Mouse (Mus musculus) brain, embryonic 14.5 days (tissue): ENCODE data around the gene Serhl. TPM values are rescaled to one million over a fixed set of nuclear protein-coding genes. Genes with fewer than 3 reads are reported as not detected.
"Not testable (repeated sequence)": the region's sequence is repeated elsewhere in the genome, so short reads cannot be mapped to it uniquely, and the experiment has no call there.

ENCODE experiments used
- DNase-seq: peaks from one replicate; pipeline ENCODE4 v3.0.0-alpha.2; 2011; ENCODE audit warnings: low read depth
- CTCF ChIP-seq: fragments of 200-500 bp; IDR thresholded peaks from 2 replicates; pipeline ENCODE4 v1.5.1; 2012; ENCODE audit warnings: inconsistent platforms, mild to moderate bottlenecking, moderate library complexity, borderline replicate concordance; ENCODE audit not compliant: insufficient read depth, insufficient read length; ENCODE audit errors: extremely low read depth
- POLR2A ChIP-seq: fragments of 200-500 bp; IDR thresholded peaks from 2 replicates; pipeline ENCODE4 v1.6.1; 2012; ENCODE audit warnings: mild to moderate bottlenecking, inconsistent platforms, borderline replicate concordance; ENCODE audit not compliant: poor library complexity, insufficient read depth, insufficient read length, severe bottlenecking; ENCODE audit errors: extremely low read depth
- polyA plus RNA-seq: library from polyadenylated mRNA; depleted of rRNA; stranded (reverse); fragments of >200 nt; gene quantifications from 2 replicates; pipeline ENCODE4 v1.2.3, GENCODE M21; 2012

Serhl gene
- polyA plus RNA-seq, 1 experiment = 7.6 TPM

GRCm38 (mm10) chr15:83057533-83057932, 31.8 kb upstream of the Serhl start:
- TF ChIP-seq POLR2A = no peak
- TF ChIP-seq CTCF = peak; percentile 32; the same call in 1 of the 2 replicates
- DNase-seq = no peak

GRCm38 (mm10) chr15:83059233-83059660, 30.1 kb upstream of the Serhl start:
- DNase-seq = peak; percentile 84
- no peak for TF ChIP-seq POLR2A
- TF ChIP-seq CTCF = no peak

- no peak for DNase-seq
- TF ChIP-seq CTCF (no peak), POLR2A (no peak)
These were observed 27.6 kb upstream of the Serhl start for GRCm38 (mm10) chr15:83061689-83062088.

- DNase-seq = not testable (repeated sequence)
These were observed 26.7 kb upstream of the Serhl start for GRCm38 (mm10) chr15:83062582-83062981.

GRCm38 (mm10) chr15:83065543-83065942, 23.8 kb upstream of the Serhl start:
- DNase-seq = peak; percentile 82
- TF ChIP-seq POLR2A (no peak), CTCF (no peak)

GRCm38 (mm10) chr15:83068270-83068669, 21.0 kb upstream of the Serhl start:
- no peak for TF ChIP-seq CTCF
- no peak for TF ChIP-seq POLR2A
- DNase-seq = no peak

- TF ChIP-seq CTCF (no peak), POLR2A (no peak)
- peak; percentile 81 for DNase-seq
These were observed 18.4 kb upstream of the Serhl start for GRCm38 (mm10) chr15:83070942-83071341.

- no peak for DNase-seq
- TF ChIP-seq POLR2A (no peak), CTCF (no peak)
These were observed 17.6 kb upstream of the Serhl start for GRCm38 (mm10) chr15:83071752-83072151.

GRCm38 (mm10) chr15:83074179-83074578, 15.1 kb upstream of the Serhl start:
- no peak for DNase-seq
- TF ChIP-seq POLR2A = no peak
- TF ChIP-seq CTCF = no peak

- TF ChIP-seq POLR2A (no peak), CTCF (no peak)
- no peak for DNase-seq
These were observed 13.4 kb upstream of the Serhl start for GRCm38 (mm10) chr15:83075607-83076525.

GRCm38 (mm10) chr15:83083530-83083929, 5.8 kb upstream of the Serhl start:
- peak; percentile 68 for DNase-seq

GRCm38 (mm10) chr15:83084022-83084640, 5.2 kb upstream of the Serhl start:
- DNase-seq = peak; percentile 88
- no peak for TF ChIP-seq POLR2A
- no peak for TF ChIP-seq CTCF

More at GRCm38 (mm10) chr15:83083530-83083929, 5.8 kb upstream of the Serhl start:
- TF ChIP-seq POLR2A (no peak), CTCF (no peak)

- no peak for DNase-seq
- no peak for TF ChIP-seq POLR2A
- TF ChIP-seq CTCF = peak; percentile 42; the same call in 1 of the 2 replicates
These were observed 3.4 kb upstream of the Serhl start for GRCm38 (mm10) chr15:83085901-83086300.

GRCm38 (mm10) chr15:83086636-83087328, 2.5 kb upstream of the Serhl start:
- no peak for TF ChIP-seq CTCF
- no peak for TF ChIP-seq POLR2A
- DNase-seq = no peak
